Mouse (Mus musculus) right cerebral cortex, postnatal 25 days (tissue): ENCODE measurements around the gene Rnf7.

ENCODE experiments used
- DNase-seq: peaks from one replicate; pipeline ENCODE4 v3.0.0; 2022

The Rnf7 gene

GRCm38 (mm10) chr9:96469556-96470265 is 8.8 kb downstream of the Rnf7 start:
- DNase-seq = no peak

GRCm38 (mm10) chr9:96463708-96464107 is 14.8 kb downstream of the Rnf7 start:
- DNase-seq = no peak

GRCm38 (mm10) chr9:96461607-96462006 is 16.9 kb downstream of the Rnf7 start:
- DNase-seq = no peak

- no peak for DNase-seq
Observed at GRCm38 (mm10) chr9:96460117-96460865, 18.2 kb downstream of the Rnf7 start.

- no peak for DNase-seq
Observed at GRCm38 (mm10) chr9:96455618-96456017, 22.9 kb downstream of the Rnf7 start.

GRCm38 (mm10) chr9:96452956-96453355 is 25.5 kb downstream of the Rnf7 start:
- no peak for DNase-seq

GRCm38 (mm10) chr9:96450900-96451720 is 27.4 kb downstream of the Rnf7 start:
- no peak for DNase-seq

GRCm38 (mm10) chr9:96449514-96449913 is 29.0 kb downstream of the Rnf7 start:
- DNase-seq = no peak

GRCm38 (mm10) chr9:96445351-96445750 is 33.1 kb downstream of the Rnf7 start:
- no peak for DNase-seq

- DNase-seq = no peak
Observed at GRCm38 (mm10) chr9:96442081-96442480, 36.4 kb downstream of the Rnf7 start.

GRCm38 (mm10) chr9:96438334-96438871 is 40.1 kb downstream of the Rnf7 start:
- no peak for DNase-seq

GRCm38 (mm10) chr9:96437805-96438333 is 40.6 kb downstream of the Rnf7 start:
- DNase-seq = peak; percentile 23

- no peak for DNase-seq
Observed at GRCm38 (mm10) chr9:96436901-96437804, 41.3 kb downstream of the Rnf7 start.

- DNase-seq = no peak
Observed at GRCm38 (mm10) chr9:96432575-96432974, 45.9 kb downstream of the Rnf7 start.

- DNase-seq = no peak
Observed at GRCm38 (mm10) chr9:96431081-96431480, 47.4 kb downstream of the Rnf7 start.

GRCm38 (mm10) chr9:96428336-96429046 is 50.0 kb downstream of the Rnf7 start:
- peak; percentile 25 for DNase-seq

- DNase-seq = no peak
Observed at GRCm38 (mm10) chr9:96424027-96424426, 54.4 kb downstream of the Rnf7 start.
